Mouse (Mus musculus) spleen, postnatal 14 days (tissue): Measurements from ENCODE around the gene Grb14.

Experiments
- DNase-seq, 2 experiments: peaks; one replicate each; pipeline ENCODE4 v3.0.0; 2021 to 2022; ENCODE audit warnings: low spot score in 2 of 2

The Grb14 gene

GRCm38 (mm10) chr2:65024887-65025286 is at the start of gene Grb14:
Gene Grb14 (minus strand): TSS chr2:65024987.
- DNase-seq = no peak

GRCm38 (mm10) chr2:65072205-65072604 is 47.4 kb upstream of the Grb14 start:
- no peak for DNase-seq

- no peak for DNase-seq
Observed at GRCm38 (mm10) chr2:65053764-65054163, 29.0 kb upstream of the Grb14 start.

GRCm38 (mm10) chr2:65052191-65053012 is 27.6 kb upstream of the Grb14 start:
- no peak for DNase-seq

GRCm38 (mm10) chr2:65050776-65051175 is 26.0 kb upstream of the Grb14 start:
- no peak for DNase-seq

- DNase-seq = no peak
Observed at GRCm38 (mm10) chr2:65048234-65049017, 23.6 kb upstream of the Grb14 start.

GRCm38 (mm10) chr2:65038164-65038563 is 13.4 kb upstream of the Grb14 start:
- DNase-seq = no peak

- DNase-seq = no peak
Observed at GRCm38 (mm10) chr2:65037546-65037945, 12.8 kb upstream of the Grb14 start.

GRCm38 (mm10) chr2:65022363-65023240 is 2.2 kb downstream of the Grb14 start:
- DNase-seq = no peak

- no peak for DNase-seq
Observed at GRCm38 (mm10) chr2:65021691-65022362, 3.0 kb downstream of the Grb14 start.

- DNase-seq = no peak
Observed at GRCm38 (mm10) chr2:65017375-65017774, 7.4 kb downstream of the Grb14 start.

- no peak for DNase-seq
Observed at GRCm38 (mm10) chr2:65014552-65014951, 10.2 kb downstream of the Grb14 start.

GRCm38 (mm10) chr2:65010105-65010504 is 14.7 kb downstream of the Grb14 start:
- no peak for DNase-seq

GRCm38 (mm10) chr2:65007396-65007795 is 17.4 kb downstream of the Grb14 start:
- no peak for DNase-seq

- no peak for DNase-seq
Observed at GRCm38 (mm10) chr2:65005044-65005443, 19.7 kb downstream of the Grb14 start.

- DNase-seq = no peak
Observed at GRCm38 (mm10) chr2:65003433-65003832, 21.4 kb downstream of the Grb14 start.

- no peak for DNase-seq
Observed at GRCm38 (mm10) chr2:65002631-65003030, 22.2 kb downstream of the Grb14 start.

GRCm38 (mm10) chr2:64995048-64995447 is 29.7 kb downstream of the Grb14 start:
- no peak for DNase-seq

- DNase-seq = no peak
Observed at GRCm38 (mm10) chr2:64989426-64990187, 35.2 kb downstream of the Grb14 start.

- DNase-seq = no peak
Observed at GRCm38 (mm10) chr2:64987782-64988181, 37.0 kb downstream of the Grb14 start.

GRCm38 (mm10) chr2:64975546-64975945 is 49.2 kb downstream of the Grb14 start:
- DNase-seq = no peak
